Mouse (Mus musculus): ENCODE results near the gene Wrap53. TPM values are rescaled to one million over a fixed set of nuclear protein-coding genes. Genes with fewer than 3 reads are reported as not detected.

Wrap53 gene
- polyA plus RNA-seq, 1 experiment from 2014 or later: 14.3 TPM

- H3K4me1 ChIP-seq (ENCODE audit: control insufficient read depth in 2 of 2, insufficient read depth in 2 of 2, low read length in 2 of 2): peaks cover 13 to 15% of the 10 kb centered on the region in 2 experiments
- no peak overlapping the region for H3K4me2 ChIP-seq (ENCODE audit: low read length)
- H3K4me3 ChIP-seq (ENCODE audit: control insufficient read depth in 1 of 2, insufficient read depth in 1 of 2, low read depth in 1 of 2, low read length in 2 of 2): no peak overlapping the region
- H3K9me3 ChIP-seq (ENCODE audit: control insufficient read depth, low read length): no peaks in the 10 kb centered on the region
- no peak overlapping the region for H3K27ac ChIP-seq (replicated peaks in 1 of 2; ENCODE audit: control insufficient read depth in 1 of 2, insufficient read depth in 1 of 2, low read depth in 2 of 2, low read length in 2 of 2)
- 87% methylated on average over 3 of the region's 3 CpGs for WGBS
- H3K27me3 ChIP-seq (ENCODE audit: control insufficient read depth, insufficient read depth, low read length): no peaks in the 10 kb centered on the region
- ATAC-seq (ENCODE audit: insufficient number of reproducible peaks, insufficient read depth, low FRiP score, low read depth): no peak
- no peaks in the 10 kb centered on the region for H3K36me3 ChIP-seq (ENCODE audit: control insufficient read depth, insufficient read depth, low read length)
- no peak overlapping the region for H3K9ac ChIP-seq (ENCODE audit: low read length)
Observed at GRCm38 (mm10) chr11:69608525-69608924, 28.5 kb upstream of the Wrap53 start.

DNA sequence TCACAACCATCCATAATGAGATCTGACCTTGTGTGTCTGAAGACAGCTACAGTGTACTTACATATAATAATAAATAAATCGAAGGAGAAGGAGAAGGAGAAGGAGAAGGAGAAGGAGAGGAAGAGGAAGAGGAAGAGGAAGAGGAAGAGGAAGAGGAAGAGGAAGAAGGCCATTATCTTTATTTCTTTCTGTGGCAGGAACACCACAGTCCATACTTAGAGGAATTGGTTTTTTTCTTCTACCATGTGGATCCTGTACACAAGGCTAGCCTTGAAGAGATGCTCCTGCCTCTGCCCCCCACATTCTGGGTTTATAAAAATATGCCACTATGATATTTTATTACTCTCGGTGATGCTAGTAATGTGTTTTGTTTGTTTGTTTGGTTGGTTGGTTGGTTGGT, 26.8 kb upstream of the Wrap53 start:
- Histone ChIP-seq H3K4me1 (ENCODE audit: control insufficient read depth in 2 of 2, insufficient read depth in 2 of 2, low read length in 2 of 2) (peaks cover 18 to 25% of the 10 kb centered on the region in 2 experiments), H3K4me2 (ENCODE audit: low read length) (no peak overlapping the region), H3K27ac (replicated peaks in 1 of 2; ENCODE audit: control insufficient read depth in 1 of 2, insufficient read depth in 1 of 2, low read depth in 2 of 2, low read length in 2 of 2) (no peak overlapping the region), H3K27me3 (ENCODE audit: control insufficient read depth, insufficient read depth, low read length) (no peaks in the 10 kb centered on the region), H3K4me3 (ENCODE audit: control insufficient read depth in 1 of 2, insufficient read depth in 1 of 2, low read depth in 1 of 2, low read length in 2 of 2) (no peak overlapping the region), H3K9me3 (ENCODE audit: control insufficient read depth, low read length) (no peaks in the 10 kb centered on the region), H3K9ac (ENCODE audit: low read length) (no peak overlapping the region), H3K36me3 (ENCODE audit: control insufficient read depth, insufficient read depth, low read length) (no peaks in the 10 kb centered on the region)
- no peak for ATAC-seq (ENCODE audit: insufficient number of reproducible peaks, insufficient read depth, low FRiP score, low read depth)
- 75% methylated on average over 2 of the region's 2 CpGs for WGBS

DNA sequence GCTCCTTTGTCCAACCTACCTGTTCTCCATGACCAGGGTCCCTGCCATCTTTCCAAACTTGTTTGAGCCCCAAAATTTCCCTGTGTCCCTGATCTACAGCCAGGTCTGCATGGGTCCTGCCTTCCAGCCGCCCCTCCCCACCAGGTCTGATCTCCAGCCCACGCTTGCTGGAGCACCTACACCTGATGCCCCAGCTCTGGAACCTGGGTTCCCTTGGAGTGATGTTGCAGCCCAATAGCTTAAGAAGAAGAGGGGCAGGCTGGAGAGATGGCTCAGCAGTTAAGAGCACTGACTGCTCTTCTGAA, 26.4 kb upstream of the Wrap53 start:
- H3K36me3 ChIP-seq (ENCODE audit: control insufficient read depth, insufficient read depth, low read length): no peaks in the 10 kb centered on the region
- peak overlapping the region; percentile 83 for H3K9ac ChIP-seq (ENCODE audit: low read length)
- H3K4me3 ChIP-seq (ENCODE audit: control insufficient read depth in 1 of 2, insufficient read depth in 1 of 2, low read depth in 1 of 2, low read length in 2 of 2): peak overlapping the region; percentile 38 to 58
- ATAC-seq (ENCODE audit: insufficient number of reproducible peaks, insufficient read depth, low FRiP score, low read depth): no peak
- H3K4me2 ChIP-seq (ENCODE audit: low read length): peak overlapping the region; percentile 88
- peaks cover 21 to 28% of the 10 kb centered on the region in 2 experiments for H3K4me1 ChIP-seq (ENCODE audit: control insufficient read depth in 2 of 2, insufficient read depth in 2 of 2, low read length in 2 of 2)
- 0 out of 4 replicates have a peak overlapping the region, but pooled peaks of 1 of the 2 experiments have one; percentile 6 for H3K27ac ChIP-seq (replicated peaks in 1 of 2; ENCODE audit: control insufficient read depth in 1 of 2, insufficient read depth in 1 of 2, low read depth in 2 of 2, low read length in 2 of 2)
- no peaks in the 10 kb centered on the region for H3K9me3 ChIP-seq (ENCODE audit: control insufficient read depth, low read length)
- WGBS: 62% methylated on average over 2 of the region's 2 CpGs
- H3K27me3 ChIP-seq (ENCODE audit: control insufficient read depth, insufficient read depth, low read length): no peaks in the 10 kb centered on the region

- WGBS: 3% methylated on average over 31 of the region's 32 CpGs
- 0 out of 2 replicates have a peak, but pooled peaks cover 4% of the 10 kb centered on the region for H3K36me3 ChIP-seq (ENCODE audit: control insufficient read depth, insufficient read depth, low read length)
- ATAC-seq (ENCODE audit: insufficient number of reproducible peaks, insufficient read depth, low FRiP score, low read depth): peak; percentile 84
- peak within 1 kb of the TSS; percentile 58 to 59 for H3K4me3 ChIP-seq (ENCODE audit: control insufficient read depth in 1 of 2, insufficient read depth in 1 of 2, low read depth in 1 of 2, low read length in 2 of 2)
- peak within 1 kb of the TSS; percentile 83 for H3K9ac ChIP-seq (ENCODE audit: low read length)
- no peaks in the 10 kb centered on the region for H3K27me3 ChIP-seq (ENCODE audit: control insufficient read depth, insufficient read depth, low read length)
- no peaks in the 10 kb centered on the region for H3K9me3 ChIP-seq (ENCODE audit: control insufficient read depth, low read length)
- H3K4me1 ChIP-seq (ENCODE audit: control insufficient read depth in 2 of 2, insufficient read depth in 2 of 2, low read length in 2 of 2): peaks cover 25 to 34% of the 10 kb centered on the region in 2 experiments
- H3K27ac ChIP-seq (replicated peaks in 1 of 2; ENCODE audit: control insufficient read depth in 1 of 2, insufficient read depth in 1 of 2, low read depth in 2 of 2, low read length in 2 of 2): peak within 1 kb of the TSS; percentile 42 to 76
- H3K4me2 ChIP-seq (ENCODE audit: low read length): peak within 1 kb of the TSS; percentile 88
Observed at GRCm38 (mm10) chr11:69605726-69606490, 25.9 kb upstream of the Wrap53 start, which contains the start of gene Atp1b2. Atp1b2 (minus strand) TSS chr11:69605942.

DNA sequence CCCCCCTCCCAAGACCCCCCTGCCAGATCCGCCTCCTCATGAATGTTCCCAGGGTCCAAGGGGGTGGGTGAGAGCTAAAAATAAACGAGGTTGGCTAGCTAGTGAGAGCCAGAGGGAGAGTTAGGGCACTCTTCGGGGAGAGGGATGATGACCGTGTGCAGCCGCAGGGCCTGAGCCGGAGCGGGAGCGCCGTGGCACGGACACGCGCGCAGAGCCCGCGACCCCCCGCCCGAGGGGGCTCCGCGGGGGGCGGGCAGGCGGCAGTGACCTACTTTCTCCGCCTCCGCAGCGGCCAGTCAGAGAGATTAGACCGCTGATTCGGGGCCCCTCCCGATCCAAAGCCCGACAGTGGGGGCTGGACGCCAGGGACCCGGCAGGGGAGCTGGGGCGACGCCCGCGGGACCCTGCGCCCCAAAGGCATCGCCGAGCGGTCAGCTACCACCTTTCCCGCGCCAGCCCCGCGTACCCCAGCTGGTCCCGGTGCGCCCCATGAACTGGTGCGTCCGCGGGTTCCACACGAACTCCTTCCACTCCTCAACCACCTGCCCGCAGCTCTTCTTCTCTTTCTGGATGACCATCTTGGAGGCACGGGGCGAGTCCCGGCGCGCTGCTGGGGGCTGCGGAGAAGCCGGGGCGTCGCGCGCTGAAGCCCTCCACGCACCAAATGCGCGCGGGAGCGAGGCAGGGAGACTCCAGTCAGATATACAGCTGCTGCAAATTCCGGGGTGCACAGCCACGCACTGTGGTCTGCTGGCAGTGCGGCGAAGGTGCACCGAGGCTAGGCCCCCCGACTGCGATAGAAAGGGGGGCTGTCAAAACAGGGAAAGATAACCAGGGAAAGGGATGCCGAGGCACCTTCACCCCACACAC, 25.0 kb upstream of the Wrap53 start:
- Histone ChIP-seq H3K4me3 (ENCODE audit: control insufficient read depth in 1 of 2, insufficient read depth in 1 of 2, low read depth in 1 of 2, low read length in 2 of 2) (peak overlapping the region; percentile 58 to 59), H3K27ac (replicated peaks in 1 of 2; ENCODE audit: control insufficient read depth in 1 of 2, insufficient read depth in 1 of 2, low read depth in 2 of 2, low read length in 2 of 2) (peak overlapping the region; percentile 42 to 76), H3K36me3 (ENCODE audit: control insufficient read depth, insufficient read depth, low read length) (0 out of 2 replicates have a peak, but pooled peaks cover 4% of the 10 kb centered on the region), H3K9me3 (ENCODE audit: control insufficient read depth, low read length) (no peaks in the 10 kb centered on the region), H3K9ac (ENCODE audit: low read length) (peak overlapping the region; percentile 83), H3K4me2 (ENCODE audit: low read length) (peak overlapping the region; percentile 88), H3K27me3 (ENCODE audit: control insufficient read depth, insufficient read depth, low read length) (no peaks in the 10 kb centered on the region), H3K4me1 (ENCODE audit: control insufficient read depth in 2 of 2, insufficient read depth in 2 of 2, low read length in 2 of 2) (peaks cover 34 to 43% of the 10 kb centered on the region in 2 experiments)
- peak; percentile 29; the same call in 1 of the 2 replicates for ATAC-seq (ENCODE audit: insufficient number of reproducible peaks, insufficient read depth, low FRiP score, low read depth)
- WGBS: under 1% methylated on average over 68 of the region's 73 CpGs

- Histone ChIP-seq H3K27me3 (ENCODE audit: control insufficient read depth, insufficient read depth, low read length) (no peaks in the 10 kb centered on the region), H3K36me3 (ENCODE audit: control insufficient read depth, insufficient read depth, low read length) (0 out of 2 replicates have a peak, but pooled peaks cover 4% of the 10 kb centered on the region), H3K4me3 (ENCODE audit: control insufficient read depth in 1 of 2, insufficient read depth in 1 of 2, low read depth in 1 of 2, low read length in 2 of 2) (peak overlapping the region; percentile 58 to 59; a peak in 3 of 4 replicates), H3K4me1 (ENCODE audit: control insufficient read depth in 2 of 2, insufficient read depth in 2 of 2, low read length in 2 of 2) (peaks cover 39 to 49% of the 10 kb centered on the region in 2 experiments), H3K9me3 (ENCODE audit: control insufficient read depth, low read length) (no peaks in the 10 kb centered on the region), H3K9ac (ENCODE audit: low read length) (peak overlapping the region; percentile 83), H3K4me2 (ENCODE audit: low read length) (peak overlapping the region; percentile 88), H3K27ac (replicated peaks in 1 of 2; ENCODE audit: control insufficient read depth in 1 of 2, insufficient read depth in 1 of 2, low read depth in 2 of 2, low read length in 2 of 2) (peak overlapping the region in 1 of 2 experiments; percentile 76; a peak in 2 of 4 replicates)
- WGBS: 54% methylated on average over 3 of the region's 3 CpGs
- ATAC-seq (ENCODE audit: insufficient number of reproducible peaks, insufficient read depth, low FRiP score, low read depth): no peak
Observed at GRCm38 (mm10) chr11:69604347-69604746, 24.3 kb upstream of the Wrap53 start.

GRCm38 (mm10) chr11:69603516-69603915, 23.5 kb upstream of the Wrap53 start:
- 62% methylated on average over 8 of the region's 8 CpGs for WGBS
- no peak for ATAC-seq (ENCODE audit: insufficient number of reproducible peaks, insufficient read depth, low FRiP score, low read depth)
- H3K27ac ChIP-seq (replicated peaks in 1 of 2; ENCODE audit: control insufficient read depth in 1 of 2, insufficient read depth in 1 of 2, low read depth in 2 of 2, low read length in 2 of 2): peak overlapping the region in 1 of 2 experiments; percentile 76; a peak in 2 of 4 replicates
- H3K4me3 ChIP-seq (ENCODE audit: control insufficient read depth in 1 of 2, insufficient read depth in 1 of 2, low read depth in 1 of 2, low read length in 2 of 2): no peak overlapping the region
- H3K4me2 ChIP-seq (ENCODE audit: low read length): peak overlapping the region; percentile 88; the same call in 1 of the 2 replicates
- no peaks in the 10 kb centered on the region for H3K27me3 ChIP-seq (ENCODE audit: control insufficient read depth, insufficient read depth, low read length)
- no peaks in the 10 kb centered on the region for H3K9me3 ChIP-seq (ENCODE audit: control insufficient read depth, low read length)
- H3K4me1 ChIP-seq (ENCODE audit: control insufficient read depth in 2 of 2, insufficient read depth in 2 of 2, low read length in 2 of 2): peaks cover 42 to 52% of the 10 kb centered on the region in 2 experiments
- no peak overlapping the region for H3K9ac ChIP-seq (ENCODE audit: low read length)
- H3K36me3 ChIP-seq (ENCODE audit: control insufficient read depth, insufficient read depth, low read length): 0 out of 2 replicates have a peak, but pooled peaks cover 4% of the 10 kb centered on the region

Data from heart, embryonic 14.5 days (tissue).